Mouse (Mus musculus) testis, adult 2 months (tissue): ENCODE data around the gene Wdr43. TPM values are rescaled to one million over a fixed set of nuclear protein-coding genes. Genes with fewer than 3 reads are reported as not detected.

Experiments used
- H3K27ac ChIP-seq: fragments of 200-500 bp; 2 replicates; pipeline ENCODE4 v1.5.1; 2012; ENCODE audit warnings: low read depth, low read length; ENCODE audit not compliant: control insufficient read depth, insufficient read depth
- H3K27me3 ChIP-seq: fragments of 200-500 bp; 2 replicates; pipeline ENCODE4 v1.6.1; 2012; ENCODE audit warnings: mild to moderate bottlenecking, low read length, moderate library complexity; ENCODE audit not compliant: control insufficient read depth, insufficient read depth
- H3K36me3 ChIP-seq: fragments of 200-500 bp; 2 replicates; pipeline ENCODE4 v1.6.1; 2012; ENCODE audit warnings: mild to moderate bottlenecking, low read length; ENCODE audit not compliant: control insufficient read depth, insufficient read depth
- H3K4me1 ChIP-seq: fragments of 200-500 bp; 2 replicates; pipeline ENCODE4 v1.6.1; 2012; ENCODE audit warnings: low read length; ENCODE audit not compliant: control insufficient read depth, insufficient read depth
- H3K4me3 ChIP-seq: fragments of 200-500 bp; 2 replicates; pipeline ENCODE4 v1.5.1; 2012; ENCODE audit warnings: low read depth, mild to moderate bottlenecking, low read length, moderate library complexity, mixed read lengths; ENCODE audit not compliant: control insufficient read depth
- CTCF ChIP-seq: fragments of 200-500 bp; IDR thresholded peaks from 2 replicates; pipeline ENCODE4 v1.5.1; 2012; ENCODE audit warnings: low read depth, mild to moderate bottlenecking, inconsistent platforms, low read length, moderate library complexity; ENCODE audit not compliant: control insufficient read depth, insufficient read depth, insufficient replicate concordance
- POLR2A ChIP-seq: fragments of 200-500 bp; IDR thresholded peaks from 2 replicates; pipeline ENCODE4 v1.6.1; 2012; ENCODE audit warnings: low read depth, mild to moderate bottlenecking, inconsistent platforms, low read length, moderate library complexity; ENCODE audit not compliant: control insufficient read depth
- polyA plus RNA-seq: library from polyadenylated mRNA; depleted of rRNA; stranded (reverse); fragments of >200 nt; gene quantifications from 2 replicates; pipeline ENCODE4 v1.2.3, GENCODE M21; 2012

Wdr43 gene
- polyA plus RNA-seq, 1 experiment = 5.7 TPM

DNA sequence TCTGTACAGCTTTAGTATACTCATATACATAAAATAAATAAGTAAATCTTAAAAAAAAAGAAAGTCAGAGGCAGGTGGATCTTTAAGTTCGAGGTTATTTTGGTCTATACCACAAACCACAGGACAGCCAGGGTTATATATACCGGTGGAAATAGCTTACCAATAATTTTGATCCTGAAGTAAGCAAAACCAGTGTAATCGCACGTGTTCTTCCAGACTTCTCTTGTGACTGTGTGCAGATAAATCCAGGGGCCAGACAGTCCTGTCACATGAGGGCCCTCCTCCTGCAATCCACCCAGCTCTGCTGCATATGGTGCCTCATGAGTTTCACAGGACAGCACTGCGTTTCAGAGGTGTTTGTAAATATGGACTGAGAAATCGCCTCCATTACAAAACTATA is 47.8 kb downstream of the Wdr43 start:
- H3K36me3 ChIP-seq = no peaks in the 10 kb centered on the region
- H3K4me3 ChIP-seq = no peak overlapping the region
- H3K27me3 ChIP-seq = no peaks in the 10 kb centered on the region
- peaks cover 7% of the 10 kb centered on the region for H3K4me1 ChIP-seq
- TF ChIP-seq CTCF (no peak), POLR2A (no peak)
- no peak overlapping the region for H3K27ac ChIP-seq

DNA sequence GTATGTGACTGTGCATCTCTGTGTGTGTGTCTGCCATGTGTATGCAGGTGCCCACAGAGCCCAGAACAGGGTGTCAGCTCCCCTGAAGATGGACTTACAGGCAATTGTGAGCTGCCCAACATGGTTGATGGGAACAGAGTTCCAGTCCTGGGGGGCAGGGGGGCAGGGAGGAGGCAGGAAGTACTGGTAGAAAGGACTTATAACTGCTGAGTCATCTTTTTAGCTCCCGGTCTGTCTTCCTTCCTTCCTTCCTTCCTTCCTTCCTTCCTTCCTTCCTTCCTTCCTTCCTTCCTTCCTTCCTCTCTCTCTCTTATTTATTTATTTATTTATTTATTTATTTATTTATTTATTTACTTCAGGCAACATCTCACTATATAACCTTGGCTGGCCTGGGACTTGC is 48.5 kb downstream of the Wdr43 start:
- no peak for TF ChIP-seq POLR2A
- TF ChIP-seq CTCF = no peak
- no peaks in the 10 kb centered on the region for H3K27me3 ChIP-seq
- H3K27ac ChIP-seq = no peak overlapping the region
- no peak overlapping the region for H3K4me3 ChIP-seq
- peaks cover 7% of the 10 kb centered on the region for H3K4me1 ChIP-seq
- no peaks in the 10 kb centered on the region for H3K36me3 ChIP-seq

DNA sequence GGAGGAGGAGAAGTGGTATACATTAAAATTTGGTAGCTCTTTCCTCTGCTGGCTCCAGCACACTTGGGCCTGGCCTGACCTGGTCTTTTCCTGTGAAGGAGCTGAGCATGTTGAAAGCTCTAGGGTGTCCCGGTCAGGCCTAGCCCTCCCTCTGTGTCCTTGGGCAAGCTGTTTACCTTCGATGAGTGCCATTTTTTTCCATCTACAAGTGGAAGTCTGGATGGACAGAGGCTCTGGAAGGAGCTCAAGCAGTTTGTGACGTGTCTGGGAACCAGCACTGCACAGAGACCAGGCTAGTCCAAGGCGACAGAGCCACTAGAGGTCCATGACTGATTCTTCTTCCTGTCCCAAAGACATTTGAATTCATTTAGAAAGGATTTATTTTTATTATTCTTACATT is 49.5 kb downstream of the Wdr43 start:
- Histone ChIP-seq H3K4me3 (no peak overlapping the region), H3K4me1 (peaks cover 7% of the 10 kb centered on the region), H3K36me3 (no peaks in the 10 kb centered on the region), H3K27ac (no peak overlapping the region), H3K27me3 (no peaks in the 10 kb centered on the region)
- TF ChIP-seq POLR2A (no peak), CTCF (no peak)

DNA sequence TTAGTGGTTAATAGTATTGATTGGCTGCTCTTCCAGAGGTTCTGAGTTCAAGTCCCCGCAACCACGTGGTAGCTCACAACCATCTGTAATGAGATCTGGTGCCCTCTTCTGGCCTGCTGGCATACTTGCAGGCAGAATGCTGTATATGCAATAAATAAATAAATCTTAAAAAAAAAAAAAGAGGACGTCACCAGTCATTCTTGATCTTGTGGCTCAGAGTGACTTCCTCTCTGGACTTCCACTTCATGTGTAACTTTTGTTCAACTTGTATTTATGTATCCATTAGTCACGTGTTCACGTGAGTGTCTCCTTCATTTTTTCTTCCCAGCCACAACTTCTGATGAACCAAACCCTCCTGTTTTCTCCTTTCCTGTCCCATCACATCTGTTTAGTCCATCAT is 53.8 kb downstream of the Wdr43 start:
- no peak overlapping the region for H3K27ac ChIP-seq
- TF ChIP-seq POLR2A (no peak), CTCF (no peak)
- H3K27me3 ChIP-seq = no peaks in the 10 kb centered on the region
- no peaks in the 10 kb centered on the region for H3K4me1 ChIP-seq
- H3K36me3 ChIP-seq = no peaks in the 10 kb centered on the region
- H3K4me3 ChIP-seq = no peak overlapping the region

DNA sequence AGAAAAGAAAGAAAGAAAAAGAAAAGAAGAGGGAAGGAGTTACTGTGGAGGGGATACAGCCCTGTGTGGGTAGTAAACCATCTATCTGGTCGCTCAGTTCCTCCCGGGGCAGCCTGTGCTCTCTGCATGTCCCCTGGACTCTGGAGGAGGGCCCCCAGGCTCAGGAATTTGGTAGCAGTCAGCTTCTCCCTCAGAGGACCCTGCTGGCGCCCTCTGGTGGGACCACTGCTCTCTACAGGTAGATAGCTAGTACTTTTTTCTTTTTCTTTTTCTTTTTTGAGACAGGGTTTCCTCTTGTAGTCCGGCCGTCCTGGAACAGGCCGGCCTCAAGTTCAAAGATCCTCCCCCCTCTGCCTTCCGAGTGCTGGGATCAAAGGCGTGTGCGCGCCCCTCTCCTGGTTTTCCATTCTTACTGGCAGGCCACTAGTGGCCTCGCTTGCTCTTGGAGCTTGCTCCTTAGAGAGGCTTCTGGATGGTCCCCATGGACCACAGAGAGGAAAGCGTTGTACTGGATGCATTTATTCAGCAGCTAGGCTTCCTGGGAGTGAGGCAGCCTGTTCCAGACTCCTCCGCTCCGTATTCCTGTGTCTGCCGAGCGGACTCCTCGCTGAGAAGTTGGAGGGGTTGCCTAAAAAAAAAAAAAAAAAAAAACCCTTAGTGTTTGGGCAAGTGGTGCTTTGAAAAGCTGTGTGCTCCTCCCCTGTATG is 56.3 kb downstream of the Wdr43 start:
- Histone ChIP-seq H3K27me3 (no peaks in the 10 kb centered on the region), H3K4me3 (no peak overlapping the region), H3K27ac (no peak overlapping the region), H3K36me3 (no peaks in the 10 kb centered on the region), H3K4me1 (peaks cover 4% of the 10 kb centered on the region; the same call in 1 of the 2 replicates)
- TF ChIP-seq CTCF (peak; percentile 45), POLR2A (no peak)

DNA sequence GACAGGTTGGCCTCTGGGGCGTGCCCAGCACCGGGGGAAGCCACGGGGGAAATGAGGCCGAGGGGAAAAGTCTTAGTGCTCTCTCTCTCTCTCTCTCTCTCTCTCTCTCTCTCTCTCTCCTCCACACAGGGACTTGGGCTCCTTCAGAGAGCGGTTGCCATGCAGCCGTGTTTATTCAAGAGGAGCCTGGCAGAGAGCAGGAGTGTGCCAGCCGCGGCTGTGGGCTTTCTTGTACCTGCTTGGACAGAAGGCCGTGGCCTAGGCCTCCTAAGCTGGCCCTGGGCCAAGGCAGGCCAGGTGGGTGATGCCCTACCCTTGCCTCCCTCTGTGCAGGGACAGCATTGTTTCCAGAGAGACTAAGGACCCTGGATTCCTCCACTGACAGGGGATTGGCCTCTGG is 57.4 kb downstream of the Wdr43 start, which contains the start of gene Togaram2:
Gene Togaram2 (plus strand): TSS at position 170 of the 400 bp plus-strand sequence.
- Histone ChIP-seq H3K4me3 (no peak within 1 kb of the TSS), H3K4me1 (peaks cover 4% of the 10 kb centered on the region; the same call in 1 of the 2 replicates), H3K36me3 (no peaks in the 10 kb centered on the region), H3K27me3 (no peaks in the 10 kb centered on the region), H3K27ac (no peak within 1 kb of the TSS)
- no peak for TF ChIP-seq POLR2A
- no peak for TF ChIP-seq CTCF

DNA sequence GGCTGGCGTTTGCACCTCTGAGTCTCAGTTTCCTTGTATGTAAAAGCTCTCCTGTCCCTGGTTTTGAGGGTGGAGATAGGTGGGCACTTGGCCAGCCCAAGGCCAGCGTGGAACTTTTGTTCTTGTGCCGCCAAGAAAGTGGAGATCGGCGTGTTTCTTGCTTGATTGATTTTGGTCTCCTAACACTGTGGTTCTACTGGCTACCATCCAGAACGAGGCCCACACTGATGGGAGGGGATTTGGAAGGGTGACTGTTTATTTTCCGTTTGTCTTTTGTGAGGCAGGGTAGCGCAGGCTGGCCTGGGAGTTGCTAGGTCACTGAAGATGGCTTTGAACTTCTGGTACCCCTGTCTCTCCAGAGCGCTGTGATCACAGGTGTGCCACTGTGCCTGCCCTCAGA is 58.2 kb downstream of the Wdr43 start:
- Histone ChIP-seq H3K27me3 (no peaks in the 10 kb centered on the region), H3K36me3 (no peaks in the 10 kb centered on the region), H3K4me3 (no peak overlapping the region), H3K27ac (no peak overlapping the region), H3K4me1 (peaks cover 4% of the 10 kb centered on the region; the same call in 1 of the 2 replicates)
- TF ChIP-seq POLR2A (no peak), CTCF (no peak)

DNA sequence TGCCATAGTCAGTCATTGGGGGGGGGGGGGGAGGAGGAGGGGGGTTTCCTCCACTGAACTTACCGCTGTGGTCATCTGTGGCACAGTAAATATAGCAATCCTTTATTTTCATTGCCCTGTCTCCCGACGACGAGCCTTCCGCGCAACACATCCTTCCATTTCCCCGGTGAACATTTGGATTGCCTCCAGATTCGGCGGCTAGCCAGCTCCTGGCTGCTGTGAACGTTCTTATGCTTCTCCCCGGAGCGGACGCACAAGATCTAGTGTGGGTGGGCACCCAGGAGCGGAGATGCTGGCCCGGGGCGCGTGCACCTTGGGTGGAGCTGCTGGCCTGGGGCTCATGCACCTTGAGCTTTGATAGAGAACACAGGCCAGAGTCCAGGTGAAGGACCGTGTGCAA is 59.2 kb downstream of the Wdr43 start:
- Histone ChIP-seq H3K27ac (no peak overlapping the region), H3K27me3 (no peaks in the 10 kb centered on the region), H3K36me3 (no peaks in the 10 kb centered on the region), H3K4me1 (peaks cover 4% of the 10 kb centered on the region; the same call in 1 of the 2 replicates), H3K4me3 (no peak overlapping the region)
- TF ChIP-seq POLR2A (no peak), CTCF (no peak)
